Mouse (Mus musculus): Measurements from ENCODE around the gene Prr15l.

Prr15l gene

GRCm38 (mm10) chr11:96928088-96928487 lies at the start of gene Prr15l:
TSS of gene Prr15l (plus strand) at chr11:96928104.
- no peak for DNase-seq

GRCm38 (mm10) chr11:96878715-96879114 lies 49.2 kb upstream of the Prr15l start:
- DNase-seq: no peak

GRCm38 (mm10) chr11:96879359-96879758 lies 48.5 kb upstream of the Prr15l start:
- no peak for DNase-seq

GRCm38 (mm10) chr11:96880296-96880695 lies 47.6 kb upstream of the Prr15l start:
- DNase-seq: no peak

- no peak for DNase-seq
Observed at GRCm38 (mm10) chr11:96885901-96886340, 42.0 kb upstream of the Prr15l start.

- no peak for DNase-seq
Observed at GRCm38 (mm10) chr11:96886942-96887546, 40.9 kb upstream of the Prr15l start.

GRCm38 (mm10) chr11:96891784-96892527 lies 35.9 kb upstream of the Prr15l start:
- DNase-seq: no peak

GRCm38 (mm10) chr11:96893203-96893842 lies 34.6 kb upstream of the Prr15l start:
- no peak for DNase-seq

- DNase-seq: no peak
Observed at GRCm38 (mm10) chr11:96895886-96896285, 32.0 kb upstream of the Prr15l start.

GRCm38 (mm10) chr11:96899449-96900306 lies 28.2 kb upstream of the Prr15l start:
- DNase-seq: no peak

- no peak for DNase-seq
Observed at GRCm38 (mm10) chr11:96901332-96901731, 26.6 kb upstream of the Prr15l start.

- no peak for DNase-seq
Observed at GRCm38 (mm10) chr11:96902639-96903635, 25.0 kb upstream of the Prr15l start.

- no peak for DNase-seq
Observed at GRCm38 (mm10) chr11:96906431-96907161, 21.3 kb upstream of the Prr15l start.

- no peak for DNase-seq
Observed at GRCm38 (mm10) chr11:96908594-96908993, 19.3 kb upstream of the Prr15l start.

- DNase-seq: peak; percentile 74
Observed at GRCm38 (mm10) chr11:96910003-96910402, 17.9 kb upstream of the Prr15l start.

- DNase-seq: peak; percentile 66
Observed at GRCm38 (mm10) chr11:96912682-96913081, 15.2 kb upstream of the Prr15l start.

- DNase-seq: peak; percentile 100
Observed at GRCm38 (mm10) chr11:96916044-96916884, 11.6 kb upstream of the Prr15l start, which contains the start of gene Cdk5rap3. TSS of gene Cdk5rap3 (minus strand) at chr11:96916496.

GRCm38 (mm10) chr11:96916885-96917396 lies 11.0 kb upstream of the Prr15l start:
- no peak for DNase-seq

GRCm38 (mm10) chr11:96917415-96917814 lies 10.5 kb upstream of the Prr15l start:
- no peak for DNase-seq

GRCm38 (mm10) chr11:96919003-96919402 lies 8.9 kb upstream of the Prr15l start:
- no peak for DNase-seq

Data from thymus, postnatal 25 days (tissue).